Mouse (Mus musculus): ENCODE measurements at regions not wholly inside any gene's neighbourhood (a gene's known extent, or its start where the extent isn't known, plus 50 kb on each side); places are given as distances from the start of the nearest gene placed in this dataset.

DNA sequence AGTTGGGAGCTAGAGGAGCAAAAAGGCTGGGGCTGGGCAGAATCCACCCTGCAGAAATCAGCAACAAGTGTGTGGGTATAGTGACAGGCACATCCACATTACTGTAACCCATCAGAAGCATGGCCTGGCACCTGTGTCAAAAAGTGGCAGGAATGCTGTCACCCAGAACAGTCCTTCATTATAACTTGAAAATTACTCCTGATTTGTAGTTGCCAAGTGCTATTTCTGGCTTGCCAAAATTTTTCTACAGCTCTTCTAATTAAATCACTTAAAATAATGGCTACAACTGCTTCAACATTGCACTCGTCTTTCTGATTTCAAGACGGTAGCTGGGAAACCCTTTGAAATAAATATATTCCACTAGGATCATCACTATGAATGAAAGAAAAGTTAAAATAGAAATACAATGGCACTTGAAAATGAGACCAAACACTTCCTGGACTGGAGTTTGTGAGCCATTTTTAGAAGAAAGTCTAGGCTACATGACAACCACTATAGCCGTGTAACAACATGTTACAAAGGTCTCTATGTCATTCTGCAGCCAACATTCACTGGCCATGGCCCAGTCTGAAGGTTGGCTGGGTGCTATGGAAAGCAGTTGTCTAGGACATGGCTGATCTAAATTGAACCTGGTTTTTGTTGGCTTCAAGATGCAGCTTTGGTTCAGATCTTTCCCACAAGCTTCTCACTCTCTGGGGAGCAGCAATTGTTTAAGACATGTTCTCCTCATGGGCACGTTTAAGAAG, 190.6 kb upstream of the Tapt1 start:
- ATAC-seq (ENCODE audit: insufficient number of reproducible peaks, insufficient read depth, low FRiP score, low read depth): no peak
- H3K4me2 ChIP-seq (ENCODE audit: low read length): no peak overlapping the region
- no peaks in the 10 kb centered on the region for H3K27me3 ChIP-seq (ENCODE audit: control insufficient read depth, insufficient read depth, low read length)
- no peaks in the 10 kb centered on the region for H3K9me3 ChIP-seq (ENCODE audit: control insufficient read depth, low read length)
- H3K9ac ChIP-seq (ENCODE audit: low read length): no peak overlapping the region
- H3K27ac ChIP-seq (replicated peaks in 1 of 2; ENCODE audit: control insufficient read depth in 1 of 2, insufficient read depth in 1 of 2, low read depth in 2 of 2, low read length in 2 of 2): no peak overlapping the region
- no peak overlapping the region for H3K4me3 ChIP-seq (ENCODE audit: control insufficient read depth in 1 of 2, insufficient read depth in 1 of 2, low read depth in 1 of 2, low read length in 2 of 2)
- 77% methylated on average over 4 of the region's 4 CpGs for WGBS
- no peaks in the 10 kb centered on the region for H3K4me1 ChIP-seq (ENCODE audit: control insufficient read depth in 2 of 2, insufficient read depth in 2 of 2, low read length in 2 of 2)
- H3K36me3 ChIP-seq (ENCODE audit: control insufficient read depth, insufficient read depth, low read length): no peaks in the 10 kb centered on the region

DNA sequence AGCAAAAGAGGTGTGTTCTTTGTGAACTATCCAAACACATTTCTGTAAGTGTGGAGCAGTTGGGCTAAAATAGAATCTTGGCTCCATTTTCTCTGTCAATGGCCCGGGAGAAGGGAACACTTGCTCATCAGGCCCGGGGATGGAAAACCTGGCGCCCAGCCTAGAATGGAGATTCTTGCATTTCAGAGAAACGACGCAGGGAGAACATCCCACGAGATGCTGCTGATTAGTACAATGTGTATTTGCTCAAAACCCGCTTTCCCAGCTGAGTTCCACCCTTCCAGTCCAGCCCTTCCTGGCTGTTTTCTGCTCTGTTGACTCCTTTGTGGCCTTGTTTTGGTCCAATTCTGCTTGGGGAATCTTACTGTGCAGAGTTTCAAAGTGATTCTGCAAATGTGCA, 188.0 kb upstream of the Tapt1 start:
- Histone ChIP-seq H3K9ac (ENCODE audit: low read length) (no peak overlapping the region), H3K27ac (replicated peaks in 1 of 2; ENCODE audit: control insufficient read depth in 1 of 2, insufficient read depth in 1 of 2, low read depth in 2 of 2, low read length in 2 of 2) (no peak overlapping the region), H3K36me3 (ENCODE audit: control insufficient read depth, insufficient read depth, low read length) (no peaks in the 10 kb centered on the region), H3K4me2 (ENCODE audit: low read length) (no peak overlapping the region), H3K27me3 (ENCODE audit: control insufficient read depth, insufficient read depth, low read length) (no peaks in the 10 kb centered on the region), H3K9me3 (ENCODE audit: control insufficient read depth, low read length) (no peaks in the 10 kb centered on the region), H3K4me1 (ENCODE audit: control insufficient read depth in 2 of 2, insufficient read depth in 2 of 2, low read length in 2 of 2) (no peaks in the 10 kb centered on the region), H3K4me3 (ENCODE audit: control insufficient read depth in 1 of 2, insufficient read depth in 1 of 2, low read depth in 1 of 2, low read length in 2 of 2) (no peak overlapping the region)
- 47% methylated on average over 7 of the region's 7 CpGs for WGBS
- no peak for ATAC-seq (ENCODE audit: insufficient number of reproducible peaks, insufficient read depth, low FRiP score, low read depth)

DNA sequence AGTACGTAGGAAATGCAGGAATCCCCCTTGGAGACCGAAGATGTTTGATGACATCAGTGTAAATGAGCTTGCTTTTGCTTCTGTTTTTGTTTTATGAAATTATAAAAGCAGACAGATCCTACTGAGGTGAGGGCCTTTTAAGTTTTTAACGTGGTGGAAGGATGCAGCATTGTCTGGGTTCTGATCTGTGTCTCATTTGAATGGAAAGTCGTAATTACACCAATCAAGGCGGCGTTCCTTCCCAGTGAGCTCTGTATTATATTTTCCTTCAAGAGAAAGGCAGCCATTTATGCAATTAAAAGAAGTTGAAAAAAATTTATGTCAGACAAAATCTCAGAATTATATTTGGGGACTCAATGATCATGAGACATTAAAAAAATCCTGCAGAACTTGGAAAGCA, 176.9 kb upstream of the Tapt1 start:
- Histone ChIP-seq H3K27ac (replicated peaks in 1 of 2; ENCODE audit: control insufficient read depth in 1 of 2, insufficient read depth in 1 of 2, low read depth in 2 of 2, low read length in 2 of 2) (no peak overlapping the region), H3K27me3 (ENCODE audit: control insufficient read depth, insufficient read depth, low read length) (no peaks in the 10 kb centered on the region), H3K9me3 (ENCODE audit: control insufficient read depth, low read length) (no peaks in the 10 kb centered on the region), H3K9ac (ENCODE audit: low read length) (no peak overlapping the region), H3K36me3 (ENCODE audit: control insufficient read depth, insufficient read depth, low read length) (no peaks in the 10 kb centered on the region), H3K4me3 (ENCODE audit: control insufficient read depth in 1 of 2, insufficient read depth in 1 of 2, low read depth in 1 of 2, low read length in 2 of 2) (no peak overlapping the region), H3K4me1 (ENCODE audit: control insufficient read depth in 2 of 2, insufficient read depth in 2 of 2, low read length in 2 of 2) (no peaks in the 10 kb centered on the region), H3K4me2 (ENCODE audit: low read length) (no peak overlapping the region)
- 69% methylated on average over 6 of the region's 6 CpGs for WGBS
- ATAC-seq (ENCODE audit: insufficient number of reproducible peaks, insufficient read depth, low FRiP score, low read depth): no peak

DNA sequence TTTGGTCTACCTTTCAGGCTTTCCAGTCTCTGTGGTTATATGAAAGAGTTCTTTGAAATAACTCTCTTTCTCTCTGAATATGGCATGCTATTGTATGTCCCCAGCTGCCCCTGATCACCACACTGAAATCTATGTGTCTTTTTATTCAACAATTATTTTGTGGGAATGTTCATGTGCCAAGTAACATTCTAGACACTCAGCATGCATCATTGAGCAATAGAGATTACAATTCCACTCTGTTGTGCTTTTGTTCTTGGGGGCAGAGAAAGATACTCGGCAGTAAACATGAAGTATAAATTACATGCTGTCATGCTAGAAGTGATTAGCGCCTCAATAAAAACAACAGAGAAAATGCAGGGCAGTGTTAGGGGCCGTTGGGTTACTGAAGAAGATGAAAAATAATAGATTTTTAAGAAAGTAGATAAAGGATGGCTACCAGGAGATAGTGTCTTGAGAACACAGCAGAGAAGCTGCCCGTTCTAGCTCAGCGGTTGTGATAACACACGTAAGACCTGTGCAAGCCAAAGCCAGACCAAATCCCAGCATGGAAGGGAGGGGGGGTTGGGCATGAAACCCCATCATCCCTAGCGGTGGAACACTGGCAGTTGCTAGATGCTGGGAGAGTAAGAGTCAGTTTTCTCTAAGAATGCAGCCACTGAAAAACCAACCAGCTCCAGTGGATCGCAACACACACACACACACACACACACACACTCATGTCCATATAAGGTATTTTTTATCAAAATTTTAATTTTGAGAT, 174.3 kb upstream of the Tapt1 start:
- 73% methylated on average over 8 of the region's 8 CpGs for WGBS
- ATAC-seq (ENCODE audit: insufficient number of reproducible peaks, insufficient read depth, low FRiP score, low read depth): no peak
- Histone ChIP-seq H3K9me3 (ENCODE audit: control insufficient read depth, low read length) (no peaks in the 10 kb centered on the region), H3K9ac (ENCODE audit: low read length) (no peak overlapping the region), H3K4me1 (ENCODE audit: control insufficient read depth in 2 of 2, insufficient read depth in 2 of 2, low read length in 2 of 2) (no peaks in the 10 kb centered on the region), H3K27ac (replicated peaks in 1 of 2; ENCODE audit: control insufficient read depth in 1 of 2, insufficient read depth in 1 of 2, low read depth in 2 of 2, low read length in 2 of 2) (no peak overlapping the region), H3K4me2 (ENCODE audit: low read length) (no peak overlapping the region), H3K36me3 (ENCODE audit: control insufficient read depth, insufficient read depth, low read length) (no peaks in the 10 kb centered on the region), H3K4me3 (ENCODE audit: control insufficient read depth in 1 of 2, insufficient read depth in 1 of 2, low read depth in 1 of 2, low read length in 2 of 2) (no peak overlapping the region), H3K27me3 (ENCODE audit: control insufficient read depth, insufficient read depth, low read length) (no peaks in the 10 kb centered on the region)

DNA sequence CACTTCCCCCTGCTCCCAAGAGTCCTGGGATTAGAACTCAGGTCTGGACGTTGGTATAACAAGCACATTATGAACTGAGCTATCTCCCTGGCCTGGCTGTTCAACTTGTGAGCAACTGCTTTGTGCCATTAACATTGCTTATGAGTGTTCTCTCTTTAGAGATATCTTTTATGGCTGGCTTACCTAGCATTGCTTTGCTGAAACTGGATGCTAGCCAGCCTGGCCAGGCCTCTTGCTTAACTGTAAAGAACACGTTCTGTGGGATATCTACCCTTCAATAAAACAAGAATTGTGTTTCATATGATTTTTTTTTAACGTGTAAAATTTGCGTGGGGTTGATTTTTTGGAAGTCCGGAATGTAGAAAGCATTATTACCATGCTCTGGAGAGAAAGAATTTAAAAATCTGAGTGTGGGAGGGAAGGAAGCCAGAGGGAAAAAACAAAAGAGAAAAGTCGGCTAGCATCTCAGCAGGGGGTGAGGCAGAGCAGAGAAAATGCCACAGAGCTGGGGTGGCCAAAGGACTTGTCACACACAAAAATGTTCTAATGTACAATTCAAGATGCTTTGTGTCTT, 160.9 kb upstream of the Tapt1 start:
- Histone ChIP-seq H3K9ac (ENCODE audit: low read length) (no peak overlapping the region), H3K4me2 (ENCODE audit: low read length) (no peak overlapping the region), H3K4me1 (ENCODE audit: control insufficient read depth in 2 of 2, insufficient read depth in 2 of 2, low read length in 2 of 2) (no peaks in the 10 kb centered on the region), H3K27ac (replicated peaks in 1 of 2; ENCODE audit: control insufficient read depth in 1 of 2, insufficient read depth in 1 of 2, low read depth in 2 of 2, low read length in 2 of 2) (no peak overlapping the region), H3K36me3 (ENCODE audit: control insufficient read depth, insufficient read depth, low read length) (no peaks in the 10 kb centered on the region), H3K9me3 (ENCODE audit: control insufficient read depth, low read length) (no peaks in the 10 kb centered on the region), H3K4me3 (ENCODE audit: control insufficient read depth in 1 of 2, insufficient read depth in 1 of 2, low read depth in 1 of 2, low read length in 2 of 2) (no peak overlapping the region), H3K27me3 (ENCODE audit: control insufficient read depth, insufficient read depth, low read length) (no peaks in the 10 kb centered on the region)
- ATAC-seq (ENCODE audit: insufficient number of reproducible peaks, insufficient read depth, low FRiP score, low read depth): no peak
- 42% methylated on average over 6 of the region's 6 CpGs for WGBS

DNA sequence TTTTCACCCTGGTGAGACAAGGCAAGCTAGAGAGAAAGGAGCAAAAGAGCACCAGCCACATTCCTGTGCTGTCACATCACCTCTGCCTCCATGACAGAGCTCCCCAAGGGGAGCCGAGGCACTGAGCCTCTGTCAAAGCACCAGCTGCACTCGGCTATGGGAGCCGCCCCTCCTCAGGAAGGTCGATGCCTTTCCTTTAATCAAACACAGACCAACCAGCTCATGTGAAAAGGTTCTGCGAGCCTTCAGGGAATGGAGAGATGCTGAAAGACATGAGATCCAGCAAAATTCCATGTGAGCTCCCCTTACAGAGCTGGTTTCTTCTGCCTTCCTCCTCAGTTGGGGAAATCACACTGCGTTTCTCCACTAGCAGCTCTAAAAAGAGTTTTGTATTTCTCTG, 159.8 kb upstream of the Tapt1 start:
- no peaks in the 10 kb centered on the region for H3K4me1 ChIP-seq (ENCODE audit: control insufficient read depth in 2 of 2, insufficient read depth in 2 of 2, low read length in 2 of 2)
- no peak overlapping the region for H3K27ac ChIP-seq (replicated peaks in 1 of 2; ENCODE audit: control insufficient read depth in 1 of 2, insufficient read depth in 1 of 2, low read depth in 2 of 2, low read length in 2 of 2)
- no peaks in the 10 kb centered on the region for H3K27me3 ChIP-seq (ENCODE audit: control insufficient read depth, insufficient read depth, low read length)
- no peak for ATAC-seq (ENCODE audit: insufficient number of reproducible peaks, insufficient read depth, low FRiP score, low read depth)
- H3K4me2 ChIP-seq (ENCODE audit: low read length): no peak overlapping the region
- no peaks in the 10 kb centered on the region for H3K36me3 ChIP-seq (ENCODE audit: control insufficient read depth, insufficient read depth, low read length)
- H3K9ac ChIP-seq (ENCODE audit: low read length): no peak overlapping the region
- whole genome bisulfite sequencing: 39% methylated on average over 6 of the region's 6 CpGs
- H3K9me3 ChIP-seq (ENCODE audit: control insufficient read depth, low read length): no peaks in the 10 kb centered on the region
- H3K4me3 ChIP-seq (ENCODE audit: control insufficient read depth in 1 of 2, insufficient read depth in 1 of 2, low read depth in 1 of 2, low read length in 2 of 2): no peak overlapping the region

DNA sequence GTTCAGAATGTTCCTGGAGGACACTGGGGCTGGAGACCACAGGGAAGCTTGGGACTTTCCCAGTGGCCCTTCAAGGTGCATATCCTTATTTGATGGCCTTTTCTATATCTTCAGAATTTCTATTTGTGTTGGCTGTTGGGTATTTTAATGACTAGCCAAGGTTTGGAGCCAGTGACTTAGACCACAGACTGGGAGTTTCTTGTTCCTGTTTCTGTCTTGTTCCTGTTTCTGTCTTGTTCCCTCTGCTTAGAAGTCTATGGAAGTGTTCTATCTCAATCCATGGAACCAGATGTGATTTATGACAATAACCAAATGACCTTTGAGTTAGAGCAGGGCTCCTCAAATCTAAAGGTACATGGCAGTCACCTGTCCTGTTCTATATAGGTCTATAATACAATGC, 156.6 kb upstream of the Tapt1 start:
- no peak overlapping the region for H3K27ac ChIP-seq (replicated peaks in 1 of 2; ENCODE audit: control insufficient read depth in 1 of 2, insufficient read depth in 1 of 2, low read depth in 2 of 2, low read length in 2 of 2)
- ATAC-seq (ENCODE audit: insufficient number of reproducible peaks, insufficient read depth, low FRiP score, low read depth): no peak
- no peaks in the 10 kb centered on the region for H3K27me3 ChIP-seq (ENCODE audit: control insufficient read depth, insufficient read depth, low read length)
- no peak overlapping the region for H3K4me3 ChIP-seq (ENCODE audit: control insufficient read depth in 1 of 2, insufficient read depth in 1 of 2, low read depth in 1 of 2, low read length in 2 of 2)
- H3K4me1 ChIP-seq (ENCODE audit: control insufficient read depth in 2 of 2, insufficient read depth in 2 of 2, low read length in 2 of 2): no peaks in the 10 kb centered on the region
- 0 out of 2 replicates have a peak, but pooled peaks cover 4% of the 10 kb centered on the region for H3K9me3 ChIP-seq (ENCODE audit: control insufficient read depth, low read length)
- H3K9ac ChIP-seq (ENCODE audit: low read length): no peak overlapping the region
- no peaks in the 10 kb centered on the region for H3K36me3 ChIP-seq (ENCODE audit: control insufficient read depth, insufficient read depth, low read length)
- no peak overlapping the region for H3K4me2 ChIP-seq (ENCODE audit: low read length)
